Mouse (Mus musculus): ENCODE results near the gene Gm1113.

GRCm38 (mm10) chr9:35529796-35530195, 11.7 kb upstream of the Gm1113 start:
- TF ChIP-seq CTCF (IDR thresholded peaks at IDR 0.05; ENCODE audit: borderline replicate concordance, extremely low read depth, insufficient read depth, insufficient read length) (no peak), POLR2A (IDR thresholded peaks at IDR 0.05; ENCODE audit: borderline replicate concordance, extremely low read depth, insufficient read depth, insufficient read length, poor library complexity, severe bottlenecking) (no peak)
